Mouse (Mus musculus) MEL (cell line): ENCODE measurements at regions not wholly inside any gene's neighbourhood (a gene's known extent, or its start where the extent isn't known, plus 50 kb on each side); places are given as distances from the start of the nearest gene placed in this dataset.

Source experiments
- DNase-seq: peaks from one replicate; pipeline ENCODE4 v3.0.0; 2011; ENCODE audit warnings: low read depth, low spot score
- H3K27ac ChIP-seq: 2 replicates; pipeline ENCODE4 v1.5.1; 2012; ENCODE audit warnings: low read depth, mild to moderate bottlenecking, control low read depth, low read length, moderate library complexity; ENCODE audit not compliant: control insufficient read depth
- H3K27me3 ChIP-seq, 2 experiments: fragments of 150-350 bp in 1 of 2; sonication (generic) in 1 of 2; 2 replicates each; pipeline ENCODE4 v1.6.1; 2012; ENCODE audit warnings: low read length in 2 of 2, mild to moderate bottlenecking in 2 of 2, improper control_type of control experiment in 1 of 2, moderate library complexity in 1 of 2; ENCODE audit not compliant: insufficient read depth in 2 of 2, control insufficient read depth in 1 of 2
- H3K36me3 ChIP-seq, 2 experiments: 2 replicates each; pipeline ENCODE4 v1.6.1; 2012 to 2014; ENCODE audit warnings: low read length in 2 of 2, improper control_type of control experiment in 1 of 2, inconsistent platforms in 1 of 2, mild to moderate bottlenecking in 1 of 2; ENCODE audit not compliant: insufficient read depth in 2 of 2, control insufficient read depth in 1 of 2
- H3K4me1 ChIP-seq, 2 experiments: fragments of 150-350 bp in 1 of 2; sonication (generic) in 1 of 2; 2 replicates each; pipeline ENCODE4 v1.6.1; 2012; ENCODE audit warnings: low read length in 2 of 2, improper control_type of control experiment in 1 of 2, mild to moderate bottlenecking in 1 of 2; ENCODE audit not compliant: insufficient read depth in 2 of 2, control insufficient read depth in 1 of 2
- H3K4me3 ChIP-seq, 2 experiments: fragments of 150-350 bp in 1 of 2; sonication (generic) in 1 of 2; 2 replicates each; pipeline ENCODE4 v1.5.1; 2012; ENCODE audit warnings: low read depth in 2 of 2, low read length in 2 of 2, mild to moderate bottlenecking in 2 of 2, moderate library complexity in 2 of 2, control low read depth in 1 of 2, improper control_type of control experiment in 1 of 2; ENCODE audit not compliant: control insufficient read depth in 1 of 2, insufficient read depth in 1 of 2
- H3K79me2 ChIP-seq: 2 replicates; pipeline ENCODE4 v1.6.1; 2012; ENCODE audit warnings: mild to moderate bottlenecking, low read length, moderate library complexity; ENCODE audit not compliant: control insufficient read depth, poor library complexity, insufficient read depth
- H3K9ac ChIP-seq: 2 replicates; pipeline ENCODE4 v1.6.1; 2012; ENCODE audit warnings: low read depth, mild to moderate bottlenecking, control low read depth, low read length, moderate library complexity; ENCODE audit not compliant: control insufficient read depth, poor library complexity, severe bottlenecking
- H3K9me3 ChIP-seq: fragments of 150-350 bp; sonication (generic); replicated peaks from 2 replicates; pipeline ENCODE4 v1.6.1; 2012; ENCODE audit warnings: mild to moderate bottlenecking, low read length, improper control_type of control experiment, moderate library complexity; ENCODE audit not compliant: insufficient read depth
- BHLHE40 ChIP-seq: IDR thresholded peaks from 2 replicates; pipeline ENCODE4 v1.6.1; 2012; ENCODE audit warnings: low read depth, mild to moderate bottlenecking, inconsistent platforms, low read length, improper control_type of control experiment, borderline replicate concordance
- CHD1 ChIP-seq: IDR thresholded peaks from 2 replicates; pipeline ENCODE4 v1.6.1; 2012; ENCODE audit warnings: low read depth, mild to moderate bottlenecking, inconsistent platforms, low read length, improper control_type of control experiment
- CHD2 ChIP-seq: IDR thresholded peaks from 2 replicates; pipeline ENCODE4 v1.6.1; 2011; ENCODE audit warnings: low read length, improper control_type of control experiment
- E2F4 ChIP-seq: IDR thresholded peaks from 2 replicates; pipeline ENCODE4 v1.6.1; 2011; ENCODE audit warnings: low read depth, low read length, improper control_type of control experiment, borderline replicate concordance
- ELF1 ChIP-seq: IDR thresholded peaks from 2 replicates; pipeline ENCODE4 v1.6.1; 2014; ENCODE audit warnings: low read depth, mild to moderate bottlenecking, inconsistent platforms, low read length, improper control_type of control experiment, moderate library complexity
- EP300 ChIP-seq, 2 experiments: IDR thresholded peaks; 2 replicates each; pipeline ENCODE4 v1.6.1; 2011; ENCODE audit warnings: improper control_type of control experiment in 2 of 2, low read length in 2 of 2, low read depth in 1 of 2, mild to moderate bottlenecking in 1 of 2
- ETS1 ChIP-seq: IDR thresholded peaks from 2 replicates; pipeline ENCODE4 v1.6.1; 2012; ENCODE audit warnings: low read depth, mild to moderate bottlenecking, inconsistent platforms, low read length, improper control_type of control experiment, moderate library complexity
- GABPA ChIP-seq: IDR thresholded peaks from 2 replicates; pipeline ENCODE4 v1.6.1; 2012; ENCODE audit warnings: low read depth, mild to moderate bottlenecking, inconsistent platforms, low read length, improper control_type of control experiment, moderate library complexity
- GATA1 ChIP-seq: IDR thresholded peaks from 2 replicates; pipeline ENCODE4 v1.6.1; 2011; ENCODE audit warnings: low read depth, low read length, improper control_type of control experiment
- HCFC1 ChIP-seq: IDR thresholded peaks from 2 replicates; pipeline ENCODE4 v1.6.1; 2012; ENCODE audit warnings: low read depth, mild to moderate bottlenecking, inconsistent platforms, low read length, improper control_type of control experiment, moderate library complexity
- JUND ChIP-seq: IDR thresholded peaks from 2 replicates; pipeline ENCODE4 v1.6.1; 2011; ENCODE audit warnings: low read depth, mild to moderate bottlenecking, improper control_type of control experiment, low read length
- KAT2A ChIP-seq: conservative IDR thresholded peaks from 2 replicates; pipeline ENCODE4 v1.6.1; 2012; ENCODE audit warnings: low read depth, low read length, improper control_type of control experiment, inconsistent platforms
- MAX ChIP-seq: IDR thresholded peaks from 2 replicates; pipeline ENCODE4 v1.6.1; 2011; ENCODE audit warnings: low read length, improper control_type of control experiment
- MAZ ChIP-seq: IDR thresholded peaks from 2 replicates; pipeline ENCODE4 v1.6.1; 2012; ENCODE audit warnings: low read depth, mild to moderate bottlenecking, inconsistent platforms, low read length, improper control_type of control experiment
- MEF2A ChIP-seq: IDR thresholded peaks from 2 replicates; pipeline ENCODE4 v1.6.1; 2014; ENCODE audit warnings: low read depth, mild to moderate bottlenecking, inconsistent platforms, low read length, improper control_type of control experiment; ENCODE audit not compliant: poor library complexity, insufficient replicate concordance, severe bottlenecking; ENCODE audit errors: extremely low read depth
- MYB ChIP-seq: IDR thresholded peaks from 2 replicates; pipeline ENCODE4 v1.6.1; 2011; ENCODE audit warnings: mild to moderate bottlenecking, low read depth, low read length, improper control_type of control experiment
- MYC ChIP-seq: IDR thresholded peaks from 2 replicates; pipeline ENCODE4 v1.6.1; 2011; ENCODE audit warnings: low read depth, mild to moderate bottlenecking, low read length, improper control_type of control experiment, moderate library complexity
- NELFE ChIP-seq: IDR thresholded peaks from 2 replicates; pipeline ENCODE4 v1.6.1; 2011; ENCODE audit warnings: low read depth, low read length, improper control_type of control experiment
- NRF1 ChIP-seq: IDR thresholded peaks from 2 replicates; pipeline ENCODE4 v1.6.1; 2014; ENCODE audit warnings: low read depth, mild to moderate bottlenecking, inconsistent platforms, low read length, improper control_type of control experiment, moderate library complexity; ENCODE audit not compliant: poor library complexity, insufficient read depth, severe bottlenecking
- POLR2AphosphoS2 ChIP-seq: IDR thresholded peaks from 2 replicates; pipeline ENCODE4 v1.6.1; 2011; ENCODE audit warnings: low read length, improper control_type of control experiment
- POLR2AphosphoS5 ChIP-seq: IDR thresholded peaks from 2 replicates; pipeline ENCODE4 v1.6.1; 2012; ENCODE audit warnings: low read depth, borderline replicate concordance, mild to moderate bottlenecking, inconsistent platforms, low read length, moderate library complexity, mixed read lengths
- SMC3 ChIP-seq: IDR thresholded peaks from 2 replicates; pipeline ENCODE4 v1.6.1; 2011; ENCODE audit warnings: low read depth, low read length, improper control_type of control experiment
- TAL1 ChIP-seq: IDR thresholded peaks from 2 replicates; pipeline ENCODE4 v1.6.1; 2012; ENCODE audit warnings: mild to moderate bottlenecking, inconsistent platforms, low read length, moderate library complexity, mixed read lengths
- TBP ChIP-seq: IDR thresholded peaks from 2 replicates; pipeline ENCODE4 v1.8.0; 2011; ENCODE audit warnings: low read depth, low read length, improper control_type of control experiment
- USF2 ChIP-seq, 2 experiments: IDR thresholded peaks; 2 replicates each; pipeline ENCODE4 v1.6.1; 2011 to 2012; ENCODE audit warnings: improper control_type of control experiment in 2 of 2, low read length in 2 of 2, borderline replicate concordance in 1 of 2, inconsistent platforms in 1 of 2, low read depth in 1 of 2, mild to moderate bottlenecking in 1 of 2; ENCODE audit not compliant: insufficient read depth in 1 of 2
- ZC3H11A ChIP-seq: IDR thresholded peaks from 2 replicates; pipeline ENCODE4 v1.6.1; 2012; ENCODE audit warnings: low read depth, mild to moderate bottlenecking, inconsistent platforms, low read length, improper control_type of control experiment
- ZKSCAN1 ChIP-seq: IDR thresholded peaks from 2 replicates; pipeline ENCODE4 v1.6.1; 2012; ENCODE audit warnings: low read depth, mild to moderate bottlenecking, inconsistent platforms, low read length, improper control_type of control experiment, moderate library complexity
- ZMIZ1 ChIP-seq: IDR thresholded peaks from 2 replicates; pipeline ENCODE4 v1.6.1; 2012; ENCODE audit warnings: low read depth, mild to moderate bottlenecking, inconsistent platforms, low read length, improper control_type of control experiment, moderate library complexity
- ZNF384 ChIP-seq: IDR thresholded peaks from 2 replicates; pipeline ENCODE4 v1.6.1; 2012; ENCODE audit warnings: low read depth, mild to moderate bottlenecking, inconsistent platforms, low read length, improper control_type of control experiment

DNA sequence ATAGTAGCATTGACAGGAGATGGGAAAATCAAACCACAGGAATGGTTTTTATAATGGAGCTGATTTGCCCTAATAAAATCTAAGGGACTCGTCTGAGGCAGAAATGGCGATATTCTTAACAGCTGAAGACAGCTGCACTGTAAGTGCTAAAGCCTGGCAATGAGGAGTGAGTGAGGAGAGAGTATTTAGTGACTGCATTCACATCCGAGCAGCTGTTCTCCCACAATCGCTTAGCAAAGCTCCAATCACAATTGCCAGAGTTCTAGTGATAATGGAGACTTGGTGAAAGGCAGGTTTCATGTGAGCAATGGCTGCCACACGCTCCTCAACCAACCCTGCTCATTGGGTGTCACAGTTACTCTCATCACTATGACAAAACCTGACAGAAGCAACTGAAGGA is 61.3 kb upstream of the Zranb2 start:
- no peak for TF ChIP-seq TAL1
- no peak for TF ChIP-seq ZNF384
- no peak for TF ChIP-seq MYB
- TF ChIP-seq USF2 (IDR thresholded peaks at IDR 0.05; ENCODE audit: borderline replicate concordance in 1 of 2, insufficient read depth in 1 of 2, low read depth in 1 of 2, low read length in 2 of 2) = no peak
- TF ChIP-seq HCFC1 = no peak
- TF ChIP-seq MAX = no peak
- TF ChIP-seq GABPA = no peak
- no peak for TF ChIP-seq EP300 (IDR thresholded peaks at IDR 0.05; ENCODE audit: low read depth in 1 of 2, low read length in 2 of 2)
- no peak for TF ChIP-seq E2F4
- no peak for TF ChIP-seq NELFE
- no peak for TF ChIP-seq MYC
- TF ChIP-seq BHLHE40 = no peak
- no peak for TF ChIP-seq TBP
- TF ChIP-seq KAT2A = no peak
- no peak for TF ChIP-seq MAZ
- TF ChIP-seq JUND = no peak
- no peak for TF ChIP-seq ZMIZ1
- no peak for DNase-seq
- Histone ChIP-seq H3K27me3 (no peaks in the 10 kb centered on the region), H3K4me3 (no peak overlapping the region), H3K9me3 (no peaks in the 10 kb centered on the region), H3K79me2 (no peaks in the 10 kb centered on the region), H3K9ac (no peak overlapping the region), H3K27ac (no peak overlapping the region), H3K36me3 (no peaks in the 10 kb centered on the region), H3K4me1 (no peaks in the 10 kb centered on the region)

DNA sequence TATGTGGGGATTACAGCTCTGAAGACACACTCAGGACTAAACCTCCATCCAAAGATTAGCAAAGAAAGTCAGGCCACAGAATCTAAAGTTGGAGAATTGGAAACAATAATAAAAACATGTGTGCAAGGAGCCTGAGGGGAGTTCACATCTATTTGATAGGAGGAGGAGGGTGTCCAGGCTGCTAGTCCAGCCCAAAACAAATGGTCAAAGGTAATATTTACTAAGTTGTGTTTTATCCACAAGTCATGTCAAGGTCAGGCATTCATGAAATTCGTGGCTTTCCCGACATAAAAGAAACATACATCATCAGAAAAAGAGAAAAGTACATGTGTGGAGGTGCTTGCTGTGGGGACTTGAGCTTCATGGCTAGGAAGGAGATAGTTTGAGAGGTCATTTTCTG is 56.2 kb upstream of the Zranb2 start:
- Histone ChIP-seq H3K27me3 (no peaks in the 10 kb centered on the region), H3K4me3 (no peak overlapping the region), H3K36me3 (no peaks in the 10 kb centered on the region), H3K9me3 (no peaks in the 10 kb centered on the region), H3K4me1 (no peaks in the 10 kb centered on the region), H3K9ac (no peak overlapping the region), H3K79me2 (no peaks in the 10 kb centered on the region), H3K27ac (no peak overlapping the region)
- no peak for DNase-seq
- no peak for TF ChIP-seq MAX
- no peak for TF ChIP-seq CHD2
- no peak for TF ChIP-seq ZC3H11A
- TF ChIP-seq MEF2A = no peak
- no peak for TF ChIP-seq ELF1
- TF ChIP-seq POLR2AphosphoS5 = no peak
- TF ChIP-seq EP300 (IDR thresholded peaks at IDR 0.05; ENCODE audit: low read depth in 1 of 2, low read length in 2 of 2) = no peak
- no peak for TF ChIP-seq BHLHE40
- TF ChIP-seq ZKSCAN1 = no peak
- no peak for TF ChIP-seq HCFC1
- TF ChIP-seq ETS1 = no peak
- TF ChIP-seq POLR2AphosphoS2 = no peak
- no peak for TF ChIP-seq ZMIZ1
- TF ChIP-seq MYB = no peak
- no peak for TF ChIP-seq SMC3
- no peak for TF ChIP-seq MAZ
- no peak for TF ChIP-seq GABPA
- TF ChIP-seq CHD1 = no peak
- no peak for TF ChIP-seq GATA1
- no peak for TF ChIP-seq NRF1
